Mouse (Mus musculus) testis, adult 2 months (tissue): Measurements from ENCODE around the gene Crtc3. TPM values are rescaled to one million over a fixed set of nuclear protein-coding genes. Genes with fewer than 3 reads are reported as not detected.

Source experiments
- H3K27ac ChIP-seq: fragments of 200-500 bp; 2 replicates; pipeline ENCODE4 v1.5.1; 2012; ENCODE audit warnings: low read depth, low read length; ENCODE audit not compliant: control insufficient read depth, insufficient read depth
- H3K27me3 ChIP-seq: fragments of 200-500 bp; 2 replicates; pipeline ENCODE4 v1.6.1; 2012; ENCODE audit warnings: mild to moderate bottlenecking, low read length, moderate library complexity; ENCODE audit not compliant: control insufficient read depth, insufficient read depth
- H3K36me3 ChIP-seq: fragments of 200-500 bp; 2 replicates; pipeline ENCODE4 v1.6.1; 2012; ENCODE audit warnings: mild to moderate bottlenecking, low read length; ENCODE audit not compliant: control insufficient read depth, insufficient read depth
- H3K4me1 ChIP-seq: fragments of 200-500 bp; 2 replicates; pipeline ENCODE4 v1.6.1; 2012; ENCODE audit warnings: low read length; ENCODE audit not compliant: control insufficient read depth, insufficient read depth
- H3K4me3 ChIP-seq: fragments of 200-500 bp; 2 replicates; pipeline ENCODE4 v1.5.1; 2012; ENCODE audit warnings: low read depth, mild to moderate bottlenecking, low read length, moderate library complexity, mixed read lengths; ENCODE audit not compliant: control insufficient read depth
- CTCF ChIP-seq: fragments of 200-500 bp; IDR thresholded peaks from 2 replicates; pipeline ENCODE4 v1.5.1; 2012; ENCODE audit warnings: low read depth, mild to moderate bottlenecking, inconsistent platforms, low read length, moderate library complexity; ENCODE audit not compliant: control insufficient read depth, insufficient read depth, insufficient replicate concordance
- POLR2A ChIP-seq: fragments of 200-500 bp; IDR thresholded peaks from 2 replicates; pipeline ENCODE4 v1.6.1; 2012; ENCODE audit warnings: low read depth, mild to moderate bottlenecking, inconsistent platforms, low read length, moderate library complexity; ENCODE audit not compliant: control insufficient read depth
- polyA plus RNA-seq: library from polyadenylated mRNA; depleted of rRNA; stranded (reverse); fragments of >200 nt; gene quantifications from 2 replicates; pipeline ENCODE4 v1.2.3, GENCODE M21; 2012

Crtc3 gene
- polyA plus RNA-seq, 1 experiment: 8.8 TPM

DNA sequence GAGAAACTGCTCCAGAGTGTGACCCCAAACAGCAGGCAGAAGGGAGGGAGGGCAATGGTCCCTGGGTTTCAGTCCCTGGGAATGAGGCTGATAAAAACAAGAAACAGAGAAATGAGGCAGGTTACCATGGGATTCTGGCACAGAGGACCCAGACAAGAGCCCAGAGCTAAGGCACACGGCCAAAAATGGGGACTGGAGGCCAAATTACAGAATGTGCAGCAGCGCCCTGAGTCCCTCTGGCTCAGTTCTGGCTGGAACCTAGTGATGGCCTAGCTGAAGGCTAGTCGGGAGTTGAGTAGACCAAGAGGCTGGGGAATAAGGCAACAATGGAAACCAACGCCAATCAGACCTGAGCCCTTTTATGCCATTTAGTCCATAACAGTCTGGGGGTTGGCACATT is 28.1 kb downstream of the Crtc3 start:
- peaks cover 2% of the 10 kb centered on the region for H3K4me1 ChIP-seq
- H3K27ac ChIP-seq: peak overlapping the region; percentile 46
- no peaks in the 10 kb centered on the region for H3K27me3 ChIP-seq
- no peaks in the 10 kb centered on the region for H3K36me3 ChIP-seq
- TF ChIP-seq CTCF: no peak
- H3K4me3 ChIP-seq: no peak overlapping the region

DNA sequence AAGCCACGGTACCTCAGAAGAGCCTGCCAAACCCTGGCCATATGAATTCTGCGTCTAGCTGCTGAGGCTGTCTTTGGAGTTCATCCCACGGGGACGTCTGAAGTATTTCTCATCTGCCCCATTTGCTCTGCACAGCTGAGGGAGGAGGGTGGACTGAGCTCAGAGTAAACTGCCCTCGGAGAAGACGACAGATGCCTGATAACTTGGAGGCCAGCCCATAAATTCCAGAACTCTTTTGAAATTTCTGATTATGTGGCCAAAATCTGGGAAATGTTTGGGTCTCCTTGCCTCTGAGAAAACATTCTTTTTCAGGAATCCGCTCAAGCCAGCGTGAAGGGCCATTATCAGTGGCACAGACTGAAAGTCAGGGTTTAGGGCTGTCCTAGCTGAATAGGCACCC is 30.8 kb downstream of the Crtc3 start:
- Histone ChIP-seq H3K36me3 (no peaks in the 10 kb centered on the region), H3K4me3 (no peak overlapping the region), H3K27ac (no peak overlapping the region; the same call in 1 of the 2 replicates), H3K27me3 (no peaks in the 10 kb centered on the region), H3K4me1 (no peaks in the 10 kb centered on the region; the same call in 1 of the 2 replicates)
- no peak for TF ChIP-seq CTCF
- TF ChIP-seq POLR2A: no peak

DNA sequence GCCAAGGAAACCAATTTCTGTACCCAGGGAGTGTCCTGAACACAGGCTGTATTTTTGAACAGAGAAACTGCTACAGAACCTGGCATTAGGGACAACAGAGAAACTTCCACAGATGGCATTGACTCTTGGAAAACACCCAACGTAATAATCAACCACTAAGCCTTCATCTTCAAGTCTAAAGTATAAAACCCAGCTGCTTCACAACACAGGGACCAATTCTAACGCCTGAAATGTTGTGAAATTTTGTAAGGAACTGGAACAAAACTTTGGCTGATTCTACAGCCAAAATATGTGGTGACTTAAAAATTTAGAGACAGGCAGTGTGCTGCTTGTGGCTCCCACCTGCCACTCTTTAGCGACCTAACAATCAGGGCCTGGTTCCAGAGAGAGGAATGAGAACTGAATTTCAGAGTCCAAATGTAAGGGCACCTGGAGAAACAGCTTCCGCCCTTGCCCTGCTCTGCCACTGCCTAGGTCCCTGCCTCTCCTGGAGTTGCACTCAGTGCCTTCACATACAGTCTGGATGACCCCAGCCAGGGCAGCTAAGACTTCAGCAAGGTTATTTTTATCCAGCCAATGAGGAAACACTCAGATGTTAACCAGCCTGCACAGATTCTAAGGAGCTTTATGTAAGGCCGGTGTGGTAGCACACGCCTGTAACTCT is 33.2 kb downstream of the Crtc3 start:
- TF ChIP-seq CTCF (no peak), POLR2A (no peak)
- H3K36me3 ChIP-seq: no peaks in the 10 kb centered on the region

DNA sequence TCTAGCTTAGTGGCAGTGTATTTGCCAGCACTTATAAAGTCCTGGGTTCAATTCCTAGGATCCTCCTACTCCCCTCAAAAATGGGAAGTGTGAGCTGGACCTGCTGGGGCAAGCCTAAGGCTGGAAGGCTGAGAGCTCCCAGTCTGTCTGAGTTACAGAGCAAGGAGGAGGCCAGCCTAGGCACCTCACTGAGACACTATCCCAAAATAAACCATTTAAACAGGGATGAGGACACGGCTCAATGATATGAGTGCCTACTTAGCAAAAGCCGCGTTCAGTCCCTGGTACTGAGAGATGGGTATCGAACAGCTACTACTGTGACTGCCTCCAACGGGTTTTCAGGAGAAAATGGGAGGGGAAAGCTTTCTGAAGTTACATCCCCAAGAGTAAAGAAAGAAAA is 33.8 kb downstream of the Crtc3 start:
- Histone ChIP-seq H3K36me3 (no peaks in the 10 kb centered on the region), H3K27me3 (no peaks in the 10 kb centered on the region), H3K4me1 (peaks cover 3% of the 10 kb centered on the region; the same call in 1 of the 2 replicates), H3K27ac (no peak overlapping the region), H3K4me3 (no peak overlapping the region)
- TF ChIP-seq POLR2A (no peak), CTCF (no peak)

More for the DNA sequence above, 33.2 kb downstream of the Crtc3 start:
- no peaks in the 10 kb centered on the region for H3K27me3 ChIP-seq
- H3K4me1 ChIP-seq: peaks cover 3% of the 10 kb centered on the region
- no peak overlapping the region for H3K27ac ChIP-seq
- H3K4me3 ChIP-seq: no peak overlapping the region

DNA sequence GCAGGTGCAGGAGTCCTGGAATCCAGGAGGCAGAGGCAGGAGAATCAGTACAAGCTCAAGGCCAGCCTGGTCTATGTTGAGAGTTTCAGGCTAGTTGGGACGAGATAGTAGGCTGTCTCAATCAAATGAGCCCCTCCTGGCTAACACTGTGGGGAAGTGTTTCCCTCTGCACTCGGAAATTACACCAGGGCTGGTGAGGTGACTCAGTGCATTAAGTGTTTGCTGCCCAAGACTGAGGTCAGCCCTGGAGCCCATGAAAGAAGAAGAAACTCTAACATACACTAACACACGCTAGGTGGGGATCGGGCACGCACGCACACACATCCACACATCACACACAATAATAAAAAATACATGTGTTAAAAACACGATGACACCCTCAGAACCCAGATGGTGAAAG is 34.3 kb downstream of the Crtc3 start:
- peaks cover 3% of the 10 kb centered on the region; the same call in 1 of the 2 replicates for H3K4me1 ChIP-seq
- no peak overlapping the region for H3K4me3 ChIP-seq
- no peaks in the 10 kb centered on the region for H3K27me3 ChIP-seq
- TF ChIP-seq CTCF (no peak), POLR2A (no peak)
- no peaks in the 10 kb centered on the region for H3K36me3 ChIP-seq
- H3K27ac ChIP-seq: peak overlapping the region; percentile 23; the same call in 1 of the 2 replicates

DNA sequence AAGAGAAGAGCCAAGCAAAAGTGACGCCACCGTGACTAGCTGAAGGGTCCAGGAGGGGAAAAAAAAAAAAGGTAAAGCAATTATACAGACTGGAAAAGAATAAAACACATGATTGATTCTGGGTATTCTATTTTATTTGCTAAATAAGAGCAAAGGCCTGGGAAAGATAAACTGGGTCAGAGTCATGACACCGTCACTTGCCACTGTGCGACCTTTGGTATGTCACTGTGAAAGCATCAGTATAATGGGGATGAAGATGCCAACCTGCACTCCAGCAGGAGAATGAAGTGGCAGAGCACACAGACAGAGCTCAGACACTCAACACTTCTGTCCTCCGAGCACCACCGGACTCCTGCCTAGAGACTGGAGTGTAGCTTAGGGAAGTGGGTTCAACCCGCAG is 34.7 kb downstream of the Crtc3 start:
- peaks cover 3% of the 10 kb centered on the region; the same call in 1 of the 2 replicates for H3K4me1 ChIP-seq
- TF ChIP-seq POLR2A (no peak), CTCF (no peak)
- H3K4me3 ChIP-seq: no peak overlapping the region
- H3K27me3 ChIP-seq: no peaks in the 10 kb centered on the region
- no peaks in the 10 kb centered on the region for H3K36me3 ChIP-seq
- peak overlapping the region; percentile 23; the same call in 1 of the 2 replicates for H3K27ac ChIP-seq

DNA sequence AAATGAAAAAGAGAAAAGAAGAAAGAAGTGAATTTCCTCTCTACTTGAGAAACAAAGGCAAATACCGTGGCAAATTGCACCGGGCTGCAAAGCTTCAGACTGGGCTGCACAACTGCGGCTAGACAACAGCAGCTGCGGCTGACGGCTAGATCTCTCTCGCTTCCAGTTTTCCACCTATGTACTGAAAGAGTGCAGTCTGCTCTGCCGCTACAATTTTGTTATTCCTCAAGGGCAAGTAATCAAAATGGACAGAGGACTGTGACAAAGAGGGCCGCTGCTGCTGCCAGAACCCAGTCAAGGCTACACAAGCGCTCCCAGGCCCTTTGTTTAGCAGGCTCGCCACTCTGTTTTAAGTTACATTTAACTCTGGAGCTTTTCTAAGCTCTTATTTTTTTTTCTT is 35.6 kb downstream of the Crtc3 start:
- Histone ChIP-seq H3K4me3 (no peak overlapping the region; the same call in 1 of the 2 replicates), H3K27ac (peak overlapping the region; percentile 74; the same call in 1 of the 2 replicates), H3K27me3 (no peaks in the 10 kb centered on the region), H3K36me3 (no peaks in the 10 kb centered on the region), H3K4me1 (peaks cover 3% of the 10 kb centered on the region; the same call in 1 of the 2 replicates)
- no peak for TF ChIP-seq CTCF
- no peak; the same call in 1 of the 2 replicates for TF ChIP-seq POLR2A
